Mouse (Mus musculus) ovary, postnatal 36 days (tissue): ENCODE measurements around the gene Gnb1.
"Not testable (repeated sequence)": the region's sequence is repeated elsewhere in the genome, so short reads cannot be mapped to it uniquely, and the experiment has no call there.

Source experiments
- DNase-seq: peaks from one replicate; pipeline ENCODE4 v3.0.0; 2022; ENCODE audit warnings: low spot score, mixed read lengths

The Gnb1 gene

GRCm38 (mm10) chr4:155490990-155491504 is at the start of gene Gnb1:
Gene Gnb1 (plus strand): TSS chr4:155491361.
- peak; percentile 96 for DNase-seq

- DNase-seq: no peak
Measured at GRCm38 (mm10) chr4:155442808-155443207, 48.4 kb upstream of the Gnb1 start.

DNA sequence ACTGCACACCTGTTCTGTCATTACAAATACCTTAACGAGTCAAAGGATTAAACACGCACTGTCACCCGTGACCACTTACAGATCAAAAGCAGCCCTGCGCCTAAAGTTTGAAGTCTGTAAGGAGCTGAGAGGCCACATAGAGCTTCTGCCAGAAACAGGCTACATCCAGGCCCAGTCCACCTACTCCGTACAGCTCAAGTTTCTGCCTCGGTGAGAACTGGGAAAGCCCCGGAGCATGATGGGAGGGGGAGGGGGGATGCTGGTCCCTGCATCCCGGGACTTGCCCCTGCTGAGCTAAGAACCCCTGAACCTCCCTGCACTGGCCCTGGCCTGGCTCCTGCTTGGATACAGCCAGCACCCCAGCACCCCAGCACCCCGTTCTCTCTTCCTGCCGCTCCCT is 39.6 kb upstream of the Gnb1 start:
- no peak for DNase-seq

DNA sequence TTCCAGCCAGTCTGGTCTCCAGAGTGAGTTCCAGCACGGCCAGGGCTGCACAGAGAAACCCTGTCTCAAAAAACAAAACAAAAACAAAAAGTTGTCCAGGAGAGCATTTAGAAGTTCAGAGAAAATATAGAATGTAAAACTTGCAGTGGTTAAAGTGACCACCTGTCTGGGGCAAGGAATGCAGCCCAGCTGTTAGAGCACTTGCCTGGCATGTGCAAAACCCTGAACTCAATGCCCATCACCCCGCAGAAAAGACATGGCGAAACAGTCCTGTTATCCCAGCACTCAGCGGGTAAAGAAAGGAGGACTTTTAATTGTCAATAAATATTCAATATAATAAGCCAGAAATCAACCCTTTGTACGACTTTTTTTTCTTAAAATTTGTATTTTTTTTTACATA is 32.6 kb upstream of the Gnb1 start:
- DNase-seq: no peak

DNA sequence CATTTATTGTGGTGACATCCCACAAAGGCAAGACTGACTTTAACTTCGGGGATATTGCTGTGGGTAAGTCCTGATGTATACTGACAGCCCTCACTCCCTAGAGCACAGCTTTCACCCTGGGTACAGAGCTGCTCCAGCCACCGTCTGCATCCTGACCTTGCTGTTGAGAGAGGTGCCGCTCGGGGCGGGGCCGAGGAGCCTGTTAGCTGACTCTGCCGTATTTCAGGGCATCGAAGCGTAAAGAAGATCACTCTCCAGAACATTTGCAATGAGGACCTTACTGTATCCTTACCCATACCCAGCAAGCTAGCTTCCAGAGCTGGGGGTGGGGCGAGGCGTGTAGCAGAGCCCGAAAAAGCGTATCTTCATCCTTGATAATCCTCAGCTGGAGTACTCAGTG is 28.1 kb upstream of the Gnb1 start:
- DNase-seq: no peak

GRCm38 (mm10) chr4:155463611-155464010 is 27.6 kb upstream of the Gnb1 start:
- no peak for DNase-seq

GRCm38 (mm10) chr4:155464061-155464460 is 27.1 kb upstream of the Gnb1 start:
- DNase-seq: no peak

DNA sequence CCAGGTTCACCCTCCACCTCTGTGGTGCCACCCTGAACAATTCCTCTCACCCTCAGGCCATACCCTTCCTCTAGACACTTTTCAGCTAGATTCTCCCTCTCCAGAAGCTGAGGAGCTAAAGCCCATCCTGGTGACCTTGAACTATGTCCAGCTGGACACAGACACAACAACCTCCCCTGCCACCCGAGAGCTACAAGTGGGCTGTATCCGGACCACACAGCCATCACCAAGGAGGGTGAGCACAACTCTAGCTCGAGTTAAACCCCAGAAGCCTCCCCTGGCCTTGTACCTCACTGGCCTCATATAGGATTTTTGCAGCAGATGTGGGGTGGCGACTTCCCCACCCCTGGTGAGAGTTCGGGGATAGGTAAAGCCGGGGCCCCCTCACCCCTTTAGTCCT is 25.6 kb upstream of the Gnb1 start:
- DNase-seq: no peak

DNA sequence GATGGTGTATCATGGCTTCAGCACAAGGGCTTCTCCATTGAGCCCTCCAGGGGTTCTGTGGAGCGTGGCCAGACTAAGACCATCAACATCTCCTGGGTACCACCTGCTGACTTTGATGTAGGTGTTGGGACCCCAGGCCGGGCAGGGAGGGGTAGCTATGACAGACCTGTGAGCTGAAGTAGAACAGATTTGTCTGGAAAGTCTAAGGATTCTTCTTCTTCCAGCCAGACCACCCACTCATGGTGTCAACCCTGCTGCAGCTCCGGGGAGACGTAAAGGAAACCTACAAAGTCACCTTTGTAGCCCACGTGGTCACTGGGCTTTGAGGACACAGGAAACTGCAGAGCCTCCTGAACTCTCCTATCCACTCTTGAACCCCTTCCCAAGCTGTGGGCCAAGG is 25.1 kb upstream of the Gnb1 start:
- DNase-seq: no peak

DNA sequence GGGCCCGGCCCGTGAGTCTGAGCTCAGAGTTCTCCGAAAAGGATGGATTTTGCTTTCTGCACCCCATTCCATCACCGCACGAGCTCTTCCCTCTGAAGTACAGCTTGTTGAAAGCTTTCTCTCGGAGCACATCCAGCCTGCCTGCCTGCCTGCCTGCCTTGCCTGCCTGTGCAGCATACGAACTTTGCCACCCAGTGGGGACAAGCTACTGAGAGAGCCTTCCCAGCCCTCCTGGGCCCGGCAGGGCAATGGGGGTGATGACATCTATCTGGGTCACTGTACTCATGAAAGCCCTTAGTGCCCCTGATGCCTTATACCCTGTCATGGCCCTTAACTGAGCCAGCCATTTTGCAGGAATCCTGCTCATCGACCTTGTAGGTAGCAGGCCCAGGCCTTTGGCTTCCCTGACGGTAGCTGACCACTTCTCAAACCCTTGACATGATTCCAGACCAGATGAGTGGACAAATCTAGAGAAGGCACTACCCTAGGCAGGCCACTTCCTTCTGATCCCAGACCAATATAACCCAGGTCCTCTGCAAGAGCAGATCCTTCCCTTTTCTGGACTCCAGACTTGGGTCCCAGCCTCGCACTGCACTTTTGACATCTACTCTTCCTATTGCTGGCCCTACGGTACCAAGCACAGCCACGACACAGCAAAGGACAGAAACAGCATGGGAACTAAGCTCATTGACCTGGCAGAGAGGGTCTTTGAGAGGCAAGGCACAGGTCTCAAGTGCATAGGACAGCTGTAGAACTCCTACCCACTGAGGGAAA is 23.7 kb upstream of the Gnb1 start:
- DNase-seq: no peak

- DNase-seq: peak; percentile 64
Measured at GRCm38 (mm10) chr4:155468952-155469351, 22.2 kb upstream of the Gnb1 start, which contains the start of gene Tmem52. Gene Tmem52 (plus strand): TSS chr4:155469114.

DNA sequence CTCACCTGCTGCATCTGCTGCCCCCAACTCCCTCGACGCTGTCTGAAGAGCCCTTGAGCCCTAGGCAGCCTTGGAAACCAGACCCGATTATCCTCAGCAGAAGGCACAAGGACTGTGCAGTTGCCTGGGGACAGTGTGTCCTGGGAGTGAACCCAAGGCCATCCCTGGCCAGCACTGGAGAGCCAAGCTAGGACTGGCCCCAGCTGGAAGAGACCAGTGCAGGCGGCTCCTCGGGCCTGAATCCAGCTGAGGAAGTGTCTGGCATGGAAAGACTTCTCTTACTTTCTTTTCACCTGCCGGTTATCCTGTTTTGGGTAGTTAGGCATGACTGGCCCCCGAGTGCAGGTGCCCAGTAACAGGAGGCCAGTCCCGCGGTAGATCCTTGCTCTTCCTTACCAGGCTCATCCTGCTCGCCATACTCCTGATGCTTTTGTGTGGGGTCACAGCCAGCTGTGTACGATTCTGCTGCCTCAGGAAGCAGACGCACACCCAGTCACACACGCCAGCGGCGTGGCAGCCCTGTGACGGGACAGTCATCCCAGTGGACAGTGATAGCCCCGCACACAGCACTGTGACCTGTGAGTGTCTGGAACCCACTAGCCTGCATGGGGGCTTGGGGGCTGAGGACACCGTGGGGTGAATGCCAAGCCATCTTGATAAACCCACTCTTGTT is 21.4 kb upstream of the Gnb1 start:
- DNase-seq: peak; percentile 66

DNA sequence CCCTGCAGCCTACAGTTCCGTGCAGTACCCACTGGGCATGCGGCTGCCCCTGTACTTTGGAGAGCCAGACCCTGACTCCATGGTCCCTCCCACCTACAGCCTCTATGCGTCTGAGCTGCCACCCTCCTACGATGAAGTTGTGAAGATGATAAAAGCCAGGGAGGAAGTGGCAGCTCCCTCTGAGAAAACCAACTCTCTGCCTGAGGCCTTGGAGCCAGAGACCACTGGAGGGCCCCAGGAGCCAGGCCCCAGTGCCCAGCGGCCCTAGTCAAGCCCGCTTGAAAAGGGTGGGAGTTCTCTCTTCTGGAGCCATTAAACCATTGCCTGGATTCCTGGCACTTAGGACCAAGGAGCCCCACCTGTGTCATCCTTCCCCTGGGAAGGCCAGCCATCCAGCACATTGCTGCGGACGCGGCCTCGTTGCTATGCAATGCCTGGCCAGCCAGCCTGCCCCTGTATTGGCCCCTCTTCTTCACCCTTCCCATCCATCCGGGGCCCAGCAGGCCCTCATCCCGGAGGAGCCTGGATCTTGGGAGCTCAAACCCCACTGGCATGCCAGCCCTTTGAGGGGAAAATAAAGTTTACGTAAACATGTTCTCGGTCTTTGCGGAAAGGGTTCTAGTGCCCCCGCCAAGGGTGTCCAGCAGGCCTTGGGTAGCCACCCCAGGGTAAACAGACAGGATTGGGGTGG is 20.8 kb upstream of the Gnb1 start:
- DNase-seq: no peak

DNA sequence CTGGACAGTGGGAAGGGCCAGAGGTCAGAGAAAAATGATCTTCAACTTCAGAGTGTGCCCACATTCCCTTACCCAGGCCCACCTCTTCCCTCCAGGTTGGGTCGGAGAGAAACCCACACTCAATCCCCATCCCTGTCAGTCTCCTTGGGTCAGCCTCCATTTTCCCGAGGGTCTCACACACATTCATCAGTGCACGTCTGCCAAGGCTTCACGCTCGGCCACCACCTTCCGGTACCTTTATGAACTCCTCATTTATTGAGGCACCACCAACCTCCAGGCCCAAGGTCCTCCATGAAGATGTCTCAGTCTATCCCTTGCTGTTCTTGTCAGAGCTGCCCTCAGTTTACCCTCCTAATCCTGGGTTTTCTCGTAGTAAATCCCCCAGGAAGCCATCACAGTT is 20.2 kb upstream of the Gnb1 start:
- no peak for DNase-seq

DNA sequence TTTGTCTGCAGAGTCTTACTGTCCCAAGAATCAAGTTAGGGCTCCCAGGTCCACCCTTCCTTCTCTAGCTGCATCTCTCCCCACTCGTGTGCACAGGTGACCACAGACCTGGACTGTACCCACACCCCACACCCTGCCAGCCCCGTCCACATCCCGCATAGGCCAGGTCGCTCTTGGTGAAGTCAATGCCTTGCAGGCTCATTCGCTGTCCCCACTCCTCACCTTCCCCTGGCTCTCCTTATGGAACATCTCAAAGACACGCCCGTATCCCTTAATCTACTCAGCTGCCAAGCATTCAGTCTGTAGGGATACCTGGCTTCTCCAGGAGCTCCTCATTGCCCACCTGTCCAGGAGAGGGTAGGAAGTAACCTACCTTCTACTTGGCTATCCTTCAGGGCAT is 19.8 kb upstream of the Gnb1 start:
- DNase-seq: no peak

DNA sequence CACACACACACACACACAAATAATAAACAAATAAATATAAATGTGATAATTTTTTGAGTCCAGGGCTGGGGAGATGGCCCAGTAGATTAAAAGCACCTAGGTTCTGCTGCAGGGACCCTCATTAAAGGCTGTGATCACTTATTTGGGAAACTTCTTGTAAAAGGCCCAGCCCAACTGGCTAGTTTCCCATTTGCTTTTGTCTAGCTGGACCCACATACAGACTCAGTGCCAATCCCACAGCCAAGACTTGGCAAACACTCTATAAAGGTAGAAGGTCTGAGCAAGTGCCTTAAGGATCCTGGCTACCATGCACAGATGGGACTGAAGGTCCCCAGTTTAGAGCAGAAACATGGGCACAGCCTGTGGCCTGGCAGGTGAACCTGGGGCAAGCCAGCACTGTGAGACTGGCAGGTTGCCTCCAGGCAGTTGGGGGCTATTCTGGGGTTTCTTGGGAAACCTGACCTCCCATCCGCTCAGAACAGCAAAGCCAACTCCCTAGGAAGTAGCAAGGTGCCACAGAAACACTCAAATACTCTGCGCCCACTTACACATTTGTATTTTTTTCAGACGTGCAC is 18.4 kb upstream of the Gnb1 start:
- DNase-seq: no peak

- no peak for DNase-seq
Measured at GRCm38 (mm10) chr4:155473319-155473718, 17.8 kb upstream of the Gnb1 start.

GRCm38 (mm10) chr4:155473796-155474195 is 17.4 kb upstream of the Gnb1 start:
- not testable (repeated sequence) for DNase-seq

- peak; percentile 84 for DNase-seq
Measured at GRCm38 (mm10) chr4:155481381-155482124, 9.6 kb upstream of the Gnb1 start.

DNA sequence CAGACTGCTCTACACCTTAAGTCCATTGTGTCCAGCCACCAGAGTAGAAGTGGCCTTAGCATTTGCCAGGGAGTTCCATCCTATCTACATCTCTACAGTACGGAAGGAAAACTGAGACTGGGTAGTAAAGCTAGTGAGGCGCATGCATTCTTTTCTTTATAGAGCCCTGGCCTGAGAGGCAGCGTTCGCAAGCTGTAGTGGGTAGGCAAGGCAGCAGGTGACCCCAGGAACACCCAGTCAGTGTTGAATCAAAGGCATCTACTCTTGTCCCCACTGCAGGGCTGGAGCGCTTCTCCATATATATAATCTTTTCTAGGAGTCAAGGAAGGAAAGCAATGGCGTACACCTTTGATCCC is 9.1 kb upstream of the Gnb1 start:
- DNase-seq: no peak

DNA sequence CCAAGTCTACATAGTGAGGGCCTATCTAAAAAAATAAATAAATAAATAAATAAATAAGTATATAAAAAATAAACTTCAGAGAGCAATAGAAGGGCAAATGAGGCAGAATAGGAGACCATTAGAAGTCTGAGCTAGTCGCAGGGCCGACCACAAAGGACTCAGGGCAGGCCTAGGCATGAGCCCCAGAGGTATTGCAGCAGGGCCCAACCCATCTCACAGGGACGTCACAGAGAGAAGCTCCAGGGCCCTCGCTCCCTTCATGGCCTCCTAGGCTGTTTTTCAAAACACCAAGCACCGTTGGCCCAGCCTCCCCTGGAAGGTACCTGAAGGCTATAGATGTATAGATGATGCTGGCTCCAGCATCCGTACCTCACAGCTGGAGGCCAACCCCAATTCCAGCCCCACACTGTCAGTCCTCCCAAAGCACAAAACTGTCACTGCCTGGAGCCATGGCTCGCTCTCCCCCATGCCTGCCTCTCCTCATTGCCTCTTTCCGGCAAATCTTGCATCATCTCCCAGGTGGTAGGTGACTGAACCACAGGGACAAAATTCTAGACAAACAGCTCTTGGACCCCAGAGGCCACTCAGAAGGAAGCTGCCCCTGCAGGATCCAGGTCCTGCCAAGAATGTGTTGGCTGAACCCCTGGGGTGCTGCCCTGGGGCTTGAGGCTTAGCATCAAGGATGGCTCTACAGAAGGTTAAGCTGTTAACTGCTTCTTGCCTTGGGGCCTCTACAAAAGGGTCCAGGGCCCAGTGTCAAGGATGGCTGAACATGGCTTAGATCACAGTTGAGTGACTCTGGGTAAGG is 8.2 kb upstream of the Gnb1 start:
- no peak for DNase-seq
